Mouse (Mus musculus) intestine, embryonic 15.5 days (tissue): ENCODE measurements around the gene Tln2. TPM values are rescaled to one million over a fixed set of nuclear protein-coding genes. Genes with fewer than 3 reads are reported as not detected.

Source experiments
- ATAC-seq: fragments of 200-750 bp; cut with Nextera tagmentation; 2 replicates; pipeline ENCODE4 v1.8.0; 2017; ENCODE audit warnings: moderate TSS enrichment, moderate library complexity
- H3K27ac ChIP-seq: fragments of 300-500 bp; sonication (generic); 2 replicates; pipeline ENCODE4 v1.5.1; 2015; ENCODE audit warnings: mild to moderate bottlenecking, inconsistent platforms
- H3K27me3 ChIP-seq: fragments of 300-500 bp; sonication (generic); replicated peaks from 2 replicates; pipeline ENCODE4 v1.6.1; 2015; ENCODE audit warnings: inconsistent platforms
- H3K36me3 ChIP-seq: fragments of 300-500 bp; sonication (generic); 2 replicates; pipeline ENCODE4 v1.6.1; 2015; ENCODE audit warnings: inconsistent platforms
- H3K4me1 ChIP-seq: fragments of 300-500 bp; sonication (generic); replicated peaks from 2 replicates; pipeline ENCODE4 v1.6.1; 2015; ENCODE audit warnings: inconsistent platforms
- H3K4me2 ChIP-seq: fragments of 300-500 bp; sonication (generic); replicated peaks from 2 replicates; pipeline ENCODE4 v1.6.1; 2015; ENCODE audit warnings: mild to moderate bottlenecking, inconsistent platforms
- H3K4me3 ChIP-seq: fragments of 300-500 bp; sonication (generic); replicated peaks from 2 replicates; pipeline ENCODE4 v1.5.1; 2015; ENCODE audit warnings: inconsistent platforms
- H3K9ac ChIP-seq: fragments of 300-500 bp; sonication (generic); 2 replicates; pipeline ENCODE4 v1.6.1; 2015; ENCODE audit warnings: inconsistent platforms
- H3K9me3 ChIP-seq: fragments of 300-500 bp; sonication (generic); 2 replicates; pipeline ENCODE4 v1.6.1; 2016; ENCODE audit warnings: inconsistent platforms
- WGBS: fragments of 180-500 bp; shearing (Covaris S2); methylation state at CpG from one replicate; pipeline ENCODE4 v1.1.7; 2015; 5-methylcytosine and 5-hydroxymethylcytosine counted together
- microRNA counts: library from miRNA; unstranded; fragments of <30 nt; microRNA quantifications from one replicate; lab custom pipeline; 2016
- polyA plus RNA-seq: library from polyadenylated mRNA; unstranded; fragments of >200 nt; fragmentation: Nextera tagmentation; extraction: Ambion mirVana; gene quantifications from 2 replicates; pipeline ENCODE4 v1.2.1, GENCODE M21; 2015

The Tln2 gene
- polyA plus RNA-seq, 1 experiment from 2014 or later: 28.0 TPM

DNA sequence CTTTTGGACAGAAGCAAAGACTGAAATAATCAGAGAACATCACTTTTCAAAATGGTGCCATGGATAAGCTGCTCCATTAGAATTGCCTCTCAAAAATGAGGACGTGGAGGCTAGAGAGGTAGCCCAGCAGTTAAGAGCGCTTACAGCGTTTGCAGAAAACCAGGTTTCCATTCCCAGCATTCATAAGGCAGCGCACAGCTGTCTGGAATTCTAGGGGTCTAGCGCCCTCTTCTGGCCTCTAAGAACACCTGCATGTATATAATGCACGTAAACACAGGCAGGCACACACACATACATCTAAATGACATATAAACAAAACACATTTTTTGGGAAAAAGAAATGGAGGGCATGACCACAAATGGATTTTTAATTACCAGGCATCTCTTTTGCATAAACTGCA lies 385.7 kb downstream of the Tln2 start:
- no peaks in the 10 kb centered on the region for H3K27me3 ChIP-seq
- H3K36me3 ChIP-seq: no peaks in the 10 kb centered on the region
- 91% methylated on average over 6 of the region's 6 CpGs for WGBS
- H3K4me2 ChIP-seq: no peak overlapping the region
- ATAC-seq: no peak
- no peak overlapping the region for H3K27ac ChIP-seq
- H3K4me1 ChIP-seq: peaks cover 9% of the 10 kb centered on the region
- no peak overlapping the region for H3K4me3 ChIP-seq
- H3K9ac ChIP-seq: no peak overlapping the region
- no peaks in the 10 kb centered on the region for H3K9me3 ChIP-seq

DNA sequence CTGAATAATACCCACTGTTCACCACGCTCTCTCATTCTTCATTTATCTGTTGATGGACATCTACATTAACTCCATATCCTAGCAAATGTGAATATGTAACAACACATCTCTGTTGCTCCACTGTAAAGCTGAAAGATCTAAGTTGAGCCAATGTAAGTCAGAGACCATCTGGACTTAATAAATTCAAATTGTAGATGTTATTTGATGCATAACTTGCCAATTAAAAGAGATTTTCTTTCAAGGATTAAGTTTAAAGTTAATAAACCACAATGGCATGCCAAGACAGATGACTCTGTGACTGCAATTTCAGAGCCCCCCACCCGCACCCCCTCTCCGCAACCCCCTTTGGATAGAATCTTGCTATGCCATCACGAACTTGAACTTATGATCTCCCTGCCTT lies 386.3 kb downstream of the Tln2 start:
- no peak for ATAC-seq
- H3K9me3 ChIP-seq: no peaks in the 10 kb centered on the region
- no peak overlapping the region for H3K4me3 ChIP-seq
- no peak overlapping the region for H3K9ac ChIP-seq
- peaks cover 5% of the 10 kb centered on the region; the same call in 1 of the 2 replicates for H3K4me1 ChIP-seq
- H3K27me3 ChIP-seq: no peaks in the 10 kb centered on the region
- H3K27ac ChIP-seq: no peak overlapping the region
- H3K36me3 ChIP-seq: no peaks in the 10 kb centered on the region
- WGBS: 96% methylated on average over 4 of the region's 4 CpGs
- H3K4me2 ChIP-seq: no peak overlapping the region

DNA sequence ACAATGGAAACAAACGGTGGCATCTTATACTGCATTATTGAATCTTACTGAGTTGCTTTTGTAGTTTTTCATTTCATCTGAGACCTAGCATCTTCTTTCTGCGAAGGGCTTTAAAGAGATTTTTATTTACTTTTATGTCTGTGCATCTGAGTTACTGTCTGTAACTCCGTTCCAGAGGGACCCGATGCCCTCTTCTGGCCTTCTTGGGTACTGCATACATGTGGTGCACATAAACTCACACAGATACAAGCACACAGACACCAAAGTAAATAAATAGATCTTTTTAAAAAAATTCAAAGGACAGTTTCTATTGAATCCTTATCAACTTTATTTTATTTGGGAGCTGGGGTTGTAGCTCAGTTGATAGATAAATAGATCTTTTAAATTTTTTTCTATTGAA lies 388.1 kb downstream of the Tln2 start:
- no peak for ATAC-seq
- WGBS: 97% methylated on average over 4 of the region's 4 CpGs
- no peak overlapping the region for H3K9ac ChIP-seq
- no peak overlapping the region for H3K27ac ChIP-seq
- H3K4me1 ChIP-seq: no peaks in the 10 kb centered on the region; the same call in 1 of the 2 replicates
- H3K4me2 ChIP-seq: no peak overlapping the region
- H3K4me3 ChIP-seq: no peak overlapping the region
- H3K36me3 ChIP-seq: no peaks in the 10 kb centered on the region
- no peaks in the 10 kb centered on the region for H3K9me3 ChIP-seq
- no peaks in the 10 kb centered on the region for H3K27me3 ChIP-seq

DNA sequence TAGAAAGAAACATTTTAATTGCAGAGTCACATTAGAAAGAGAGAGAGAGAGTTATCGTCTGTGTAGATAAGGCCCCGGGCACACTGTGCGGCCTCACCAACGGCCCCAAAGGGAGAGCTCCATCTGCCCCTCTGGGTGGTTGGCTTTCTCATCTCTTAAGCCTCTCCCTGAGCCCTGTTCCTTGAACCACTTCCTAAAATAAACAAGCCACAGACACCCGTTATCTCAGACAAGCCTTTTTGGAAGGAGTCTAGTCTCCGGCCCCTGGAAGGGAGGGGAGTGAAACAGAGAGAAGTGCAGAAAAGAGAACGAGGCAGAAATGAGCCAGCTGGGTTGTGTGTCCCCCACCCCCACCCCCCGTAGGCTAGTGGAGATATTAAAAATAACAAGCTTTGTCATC lies 388.7 kb downstream of the Tln2 start:
- no peak for ATAC-seq
- H3K4me2 ChIP-seq: no peak overlapping the region
- H3K9me3 ChIP-seq: no peaks in the 10 kb centered on the region
- H3K27me3 ChIP-seq: no peaks in the 10 kb centered on the region
- H3K4me1 ChIP-seq: no peaks in the 10 kb centered on the region; the same call in 1 of the 2 replicates
- H3K9ac ChIP-seq: no peak overlapping the region
- no peak overlapping the region for H3K27ac ChIP-seq
- no peak overlapping the region for H3K4me3 ChIP-seq
- WGBS: 40% methylated on average over 8 of the region's 8 CpGs
- H3K36me3 ChIP-seq: no peaks in the 10 kb centered on the region

DNA sequence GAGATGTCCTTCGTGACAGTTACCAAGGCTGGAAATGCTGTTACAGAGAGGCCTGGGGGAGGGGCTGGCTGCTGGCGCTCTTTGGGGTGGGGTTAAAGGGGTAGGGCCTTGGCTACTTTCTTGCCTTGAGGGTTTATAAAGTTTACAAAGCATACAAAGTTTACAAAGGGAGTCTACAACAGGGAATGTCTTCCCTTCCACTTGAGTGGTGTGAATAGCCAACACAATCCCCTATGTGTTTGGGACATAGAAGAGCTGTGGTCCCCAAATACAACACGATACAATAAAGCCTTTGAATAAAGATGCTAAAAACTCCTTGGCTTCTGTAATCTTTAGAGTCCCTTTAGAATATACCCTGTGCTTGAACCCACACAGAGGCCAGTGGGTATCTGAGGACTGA lies 389.5 kb downstream of the Tln2 start:
- H3K27me3 ChIP-seq: no peaks in the 10 kb centered on the region
- H3K36me3 ChIP-seq: no peaks in the 10 kb centered on the region
- H3K4me1 ChIP-seq: peaks cover 1% of the 10 kb centered on the region; the same call in 1 of the 2 replicates
- WGBS: 79% methylated on average over 3 of the region's 3 CpGs
- no peak overlapping the region for H3K27ac ChIP-seq
- H3K4me2 ChIP-seq: no peak overlapping the region
- H3K9me3 ChIP-seq: no peaks in the 10 kb centered on the region
- H3K4me3 ChIP-seq: no peak overlapping the region
- H3K9ac ChIP-seq: no peak overlapping the region
- ATAC-seq: no peak

MicroRNAs encoded within 50 kb of the gene (microRNA counts, 519-probe panel; counts per million panel counts)
- microRNA mmu-miR-190 (lab: Ali Mortazavi, UCI): 2,283 counts per million, percentile 58 among the panel's probes with 10 or more counts

Other genes starting within 250 kb of the Tln2 start
- 1.1 and 1.3 TPM in 2 replicates for gene C2cd4b, start 199.7 kb upstream of the Tln2 start, polyA plus RNA-seq